Comparison of ENCODE assay signal across 9 mouse cellular contexts in the genomic region with DNA sequence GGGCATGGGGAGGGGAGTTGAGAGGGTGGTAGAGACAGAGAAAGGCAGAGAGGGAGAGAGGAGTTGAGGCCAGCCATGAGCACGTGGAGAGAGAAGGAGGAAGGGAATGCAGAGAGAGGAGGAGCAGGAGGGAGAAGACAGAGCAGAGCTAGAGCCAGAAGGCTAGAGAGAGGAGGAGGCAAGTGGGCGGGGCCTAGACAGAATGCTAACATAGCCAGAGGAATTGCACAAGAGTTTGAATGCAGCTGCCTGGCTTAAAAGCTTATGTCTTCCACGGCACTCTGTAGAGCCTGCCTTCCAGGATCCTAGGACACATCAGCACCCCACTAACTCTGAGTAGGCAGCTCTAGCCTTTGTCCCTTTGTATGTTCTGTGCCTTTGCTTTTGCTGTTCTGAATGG. TPM values are rescaled to one million over a fixed set of nuclear protein-coding genes. Genes with fewer than 3 reads are reported as not detected.
DNase-seq lines count a peak whose midpoint lies in the region; ATAC-seq and TF ChIP-seq lines count a peak whose summit lies in the region.
"Had no signal": no experiment of that assay in that cellular context is flagged by ENCODE, and none has a peak within 500 bp of the region (broad histone marks: within the 10 kb centered on the region; RNA-seq: fewer than 3 reads in every experiment).

No protein-coding gene starts in this region.

- WGBS in heart, adult 2 months, result 59% methylated on average over 3 of the region's 3 CpGs
- 54% methylated on average over 3 of the region's 3 CpGs for WGBS in heart, embryonic 11.5 days (ENCODE audit: insufficient replicate concordance)
- 26% methylated on average over 3 of the region's 3 CpGs for WGBS in intestine, embryonic 15.5 days
- 29% methylated on average over 3 of the region's 3 CpGs for WGBS in stomach, embryonic 16.5 days

- no peaks in the 10 kb centered on the region for H3K9me3 ChIP-seq in heart, embryonic 11.5 days (replicated peaks; ENCODE audit: control insufficient read depth, low read length)
- no peaks in the 10 kb centered on the region for H3K9me3 ChIP-seq in intestine, embryonic 15.5 days
- H3K9me3 ChIP-seq in stomach, embryonic 16.5 days (replicated peaks; ENCODE audit: control insufficient read depth, low read length), result no peaks in the 10 kb centered on the region
- H3K9me3 ChIP-seq: heart, embryonic 15.5 days had no signal

- no peak for TF ChIP-seq CTCF in heart, adult 2 months (IDR thresholded peaks at IDR 0.05)

- no peak overlapping the region for H3K27ac ChIP-seq in heart, adult 2 months
- no peak overlapping the region for H3K27ac ChIP-seq in heart, embryonic 11.5 days (ENCODE audit: low read depth, low read length)
- H3K27ac ChIP-seq in intestine, embryonic 15.5 days, result no peak overlapping the region
- H3K27ac ChIP-seq in stomach, embryonic 16.5 days (ENCODE audit: low read length), result no peak overlapping the region
- H3K27ac ChIP-seq: heart, embryonic 15.5 days had no signal

- TF ChIP-seq POLR2A in heart, adult 2 months (IDR thresholded peaks at IDR 0.05; ENCODE audit: insufficient read depth, low read depth, low read length), result no peak

- no peak for ATAC-seq in heart, embryonic 11.5 days (replicated peaks; ENCODE audit: insufficient number of reproducible peaks, low FRiP score, low TSS enrichment)
- peak; percentile 83 for ATAC-seq in intestine, embryonic 15.5 days
- ATAC-seq in stomach, embryonic 16.5 days (ENCODE audit: insufficient read depth, low FRiP score), result peak; percentile 87

- H3K79me2 ChIP-seq in heart, adult 2 months (replicated peaks; ENCODE audit: control insufficient read depth, insufficient read depth, low read length), result no peaks in the 10 kb centered on the region

- H3K36me3 ChIP-seq in heart, adult 2 months (ENCODE audit: control insufficient read depth, insufficient read depth, low read length), result no peaks in the 10 kb centered on the region
- peaks cover 8% of the 10 kb centered on the region for H3K36me3 ChIP-seq in heart, embryonic 11.5 days (ENCODE audit: control insufficient read depth, insufficient read depth, low read length)
- peaks cover 20% of the 10 kb centered on the region; the same call in 1 of the 2 replicates for H3K36me3 ChIP-seq in intestine, embryonic 15.5 days
- H3K36me3 ChIP-seq in stomach, embryonic 16.5 days (ENCODE audit: control insufficient read depth, insufficient read depth, low read length), result peaks cover 12% of the 10 kb centered on the region; the same call in 1 of the 2 replicates

- H3K27me3 ChIP-seq in heart, adult 2 months (ENCODE audit: control insufficient read depth, insufficient read depth, low read length), result no peaks in the 10 kb centered on the region
- no peaks in the 10 kb centered on the region for H3K27me3 ChIP-seq in heart, embryonic 11.5 days (ENCODE audit: control insufficient read depth, insufficient read depth, low read length)
- no peaks in the 10 kb centered on the region for H3K27me3 ChIP-seq in intestine, embryonic 15.5 days (replicated peaks)
- no peaks in the 10 kb centered on the region for H3K27me3 ChIP-seq in stomach, embryonic 16.5 days (ENCODE audit: control insufficient read depth, insufficient read depth, low read length)
- H3K27me3 ChIP-seq: heart, embryonic 15.5 days had no signal

- no peak for TF ChIP-seq EP300 in heart, adult 2 months (IDR thresholded peaks at IDR 0.05; ENCODE audit: insufficient read depth, low read depth, low read length)

- no peak overlapping the region for H3K4me2 ChIP-seq in heart, embryonic 11.5 days
- no peak overlapping the region for H3K4me2 ChIP-seq in intestine, embryonic 15.5 days (replicated peaks)
- no peak overlapping the region for H3K4me2 ChIP-seq in stomach, embryonic 16.5 days (ENCODE audit: low read depth, low read length)
- H3K4me2 ChIP-seq: heart, embryonic 15.5 days had no signal

- H3K4me3 ChIP-seq in heart, adult 2 months, result no peak overlapping the region
- H3K4me3 ChIP-seq in heart, embryonic 11.5 days (ENCODE audit: low read depth, low read length), result no peak overlapping the region
- H3K4me3 ChIP-seq in intestine, embryonic 15.5 days (replicated peaks), result no peak overlapping the region
- no peak overlapping the region for H3K4me3 ChIP-seq in stomach, embryonic 16.5 days (replicated peaks; ENCODE audit: low read length)
- H3K4me3 ChIP-seq: heart, embryonic 15.5 days had no signal

- H3K4me1 ChIP-seq in heart, adult 2 months (ENCODE audit: control insufficient read depth, insufficient read depth, low read length), result no peaks in the 10 kb centered on the region; the same call in 1 of the 2 replicates
- no peaks in the 10 kb centered on the region for H3K4me1 ChIP-seq in heart, embryonic 11.5 days (ENCODE audit: control insufficient read depth, insufficient read depth, low read length)
- H3K4me1 ChIP-seq in intestine, embryonic 15.5 days (replicated peaks), result no peaks in the 10 kb centered on the region
- H3K4me1 ChIP-seq in stomach, embryonic 16.5 days (ENCODE audit: control insufficient read depth, insufficient read depth, low read length), result peaks cover 6% of the 10 kb centered on the region; the same call in 1 of the 2 replicates

- H3K9ac ChIP-seq in heart, adult 2 months (ENCODE audit: low read depth, low read length), result no peak overlapping the region
- no peak overlapping the region for H3K9ac ChIP-seq in heart, embryonic 11.5 days (ENCODE audit: low read depth, low read length)
- no peak overlapping the region for H3K9ac ChIP-seq in intestine, embryonic 15.5 days
- no peak overlapping the region for H3K9ac ChIP-seq in stomach, embryonic 16.5 days (ENCODE audit: low read length)
- H3K9ac ChIP-seq: heart, embryonic 15.5 days had no signal

- DNase-seq in heart, adult 2 months, result peak; percentile 46 to 56
- peak; percentile 5 for DNase-seq in MEL-GATA-1-ER (ENCODE audit: extremely low read depth, low read depth)
- DNase-seq in embryo, embryonic 9.5 days (ENCODE audit: extremely low spot score), result peak; percentile 4
- peak; percentile 57 to 63 for DNase-seq in lung, adult 18-20 months
- DNase-seq in cerebellum, adult 11-12 months, result no peak

- intact Hi-C loops in heart, adult 2 months (cut with DNase I), result no loop called here

RNA-seq across cellular contexts. Expression of a gene that starts 40.3 kb away (rescaled TPM):
- 1 to 10 TPM; 8.7 to 9.3 TPM for total RNA-seq in heart, adult 2 months (2021)
- polyA plus RNA-seq in heart, adult 2 months (2012; rRNA removed), result 2.8 and 6.1 TPM in 2 replicates
- polyA plus RNA-seq in heart, embryonic 11.5 days (2014; fragmentation: Nextera tagmentation; extraction: Ambion mirVana), result 16.4 and 16.9 TPM in 2 replicates
- polyA plus RNA-seq in intestine, embryonic 15.5 days (2015; fragmentation: Nextera tagmentation; extraction: Ambion mirVana), result 24.7 and 28.1 TPM in 2 replicates
- 22.8 and 24.5 TPM in 2 replicates for polyA plus RNA-seq in stomach, embryonic 16.5 days (2015; fragmentation: Nextera tagmentation; extraction: Ambion mirVana)

RNA-seq across cellular contexts. Expression of a gene that starts 40.4 kb away (rescaled TPM):
- 1 to 10 TPM; 1.8 to 2.0 TPM for total RNA-seq in heart, adult 2 months (2021)
- polyA plus RNA-seq in heart, adult 2 months (2012; rRNA removed), result 4.1 and 4.2 TPM in 2 replicates
- 5.6 and 6.0 TPM in 2 replicates for polyA plus RNA-seq in heart, embryonic 11.5 days (2014; fragmentation: Nextera tagmentation; extraction: Ambion mirVana)
- polyA plus RNA-seq in intestine, embryonic 15.5 days (2015; fragmentation: Nextera tagmentation; extraction: Ambion mirVana), result 3.2 and 3.9 TPM in 2 replicates
- polyA plus RNA-seq in stomach, embryonic 16.5 days (2015; fragmentation: Nextera tagmentation; extraction: Ambion mirVana), result 3.0 and 4.1 TPM in 2 replicates
